Comparison of ENCODE assay signal across 8 mouse cellular contexts in the genomic region with DNA sequence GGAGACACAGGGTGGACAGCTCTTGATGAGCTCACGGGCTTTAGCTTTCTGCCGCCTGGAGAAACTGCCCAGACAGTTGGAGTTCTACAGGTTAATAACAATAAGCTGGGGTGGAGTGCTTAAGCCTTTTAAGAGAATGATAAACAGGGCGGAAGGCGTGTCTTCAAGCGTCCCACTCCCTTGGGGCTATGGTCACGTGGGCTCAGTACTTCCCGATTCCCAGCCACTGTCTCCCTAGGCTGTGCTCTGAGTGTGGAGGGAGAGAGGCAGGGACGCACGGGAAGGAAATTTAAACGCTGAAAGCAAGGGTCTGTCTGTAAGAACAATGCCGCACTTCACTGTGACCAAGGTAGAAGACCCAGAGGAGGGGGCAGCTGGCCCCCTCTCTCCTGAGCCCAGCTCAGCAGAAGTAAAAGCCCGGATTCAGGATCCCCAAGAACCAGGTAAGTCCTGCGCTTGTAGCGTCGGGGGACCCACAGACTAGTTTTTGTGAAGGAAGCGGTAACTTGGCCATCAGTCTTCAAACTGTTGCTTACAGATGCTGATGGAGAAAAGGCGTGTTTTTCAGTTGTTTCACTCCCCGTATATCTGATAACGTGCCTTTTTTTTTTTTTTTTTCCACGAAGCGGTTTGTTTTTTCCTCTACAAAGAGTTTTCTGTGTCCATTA. TPM values are rescaled to one million over a fixed set of nuclear protein-coding genes. Genes with fewer than 3 reads are reported as not detected.
DNase-seq lines count a peak whose midpoint lies in the region; ATAC-seq and TF ChIP-seq lines count a peak whose summit lies in the region.

No protein-coding gene starts in this region.

- ATAC-seq in intestine, postnatal 0 days: peak; percentile 83
- ATAC-seq in neural tube, embryonic 15.5 days (ENCODE audit: low FRiP score): peak; percentile 83

- H3K4me1 ChIP-seq in cortical plate, adult 2 months (ENCODE audit: control insufficient read depth, insufficient read depth, low read length): no peaks in the 10 kb centered on the region; the same call in 1 of the 2 replicates
- no peaks in the 10 kb centered on the region for H3K4me1 ChIP-seq in intestine, postnatal 0 days (replicated peaks; ENCODE audit: control insufficient read depth, insufficient read depth, low read length)
- H3K4me1 ChIP-seq in lung, adult 2 months (ENCODE audit: control insufficient read depth, insufficient read depth, low read length): no peaks in the 10 kb centered on the region; the same call in 1 of the 2 replicates
- H3K4me1 ChIP-seq in neural tube, embryonic 15.5 days: peaks cover 13% of the 10 kb centered on the region

- no peaks in the 10 kb centered on the region for H3K27me3 ChIP-seq in intestine, postnatal 0 days (replicated peaks; ENCODE audit: control insufficient read depth, insufficient read depth, low read length)
- H3K27me3 ChIP-seq in neural tube, embryonic 15.5 days (replicated peaks): no peaks in the 10 kb centered on the region

- TF ChIP-seq CTCF in cortical plate, adult 2 months (IDR thresholded peaks at IDR 0.05; ENCODE audit: extremely low read depth, insufficient read depth, low read length): no peak
- no peak for TF ChIP-seq CTCF in intestine, postnatal 0 days (IDR thresholded peaks at IDR 0.05; ENCODE audit: low read depth)
- no peak for TF ChIP-seq CTCF in lung, adult 2 months (IDR thresholded peaks at IDR 0.05; ENCODE audit: insufficient read depth, low read length)

- peak; percentile 35 to 46 for DNase-seq in cerebellum, postnatal 10 days
- no peak for DNase-seq in cerebellum, postnatal 4 days (ENCODE audit: low spot score in 2 of 2)
- DNase-seq in heart, adult 11 months: peak; percentile 98
- peak; percentile 68 for DNase-seq in lung, adult 2 months
- no peak for DNase-seq in frontal cortex, postnatal 25 days (ENCODE audit: low spot score in 2 of 2)

- peak overlapping the region; percentile 38 for H3K4me3 ChIP-seq in cortical plate, adult 2 months (ENCODE audit: insufficient read depth, low read length)
- peak overlapping the region; percentile 63 for H3K4me3 ChIP-seq in intestine, postnatal 0 days (ENCODE audit: low read depth, low read length)
- H3K4me3 ChIP-seq in lung, adult 2 months (replicated peaks; ENCODE audit: extremely low read depth, low read depth, low read length): peak overlapping the region; percentile 72
- H3K4me3 ChIP-seq in neural tube, embryonic 15.5 days (replicated peaks): peak overlapping the region; percentile 41

- TF ChIP-seq POLR2A in cortical plate, adult 2 months (IDR thresholded peaks at IDR 0.05; ENCODE audit: extremely low read depth, insufficient read depth, low read length): no peak
- TF ChIP-seq POLR2A in lung, adult 2 months (IDR thresholded peaks at IDR 0.05; ENCODE audit: borderline replicate concordance, extremely low read depth, low read depth, low read length): peak; percentile 73; the same call in 1 of the 2 replicates

- H3K27ac ChIP-seq in cortical plate, adult 2 months (ENCODE audit: insufficient read depth, low read length): no peak overlapping the region
- H3K27ac ChIP-seq in intestine, postnatal 0 days (ENCODE audit: low read depth, low read length): peak overlapping the region; percentile 74
- no peak overlapping the region for H3K27ac ChIP-seq in neural tube, embryonic 15.5 days (replicated peaks)

- peak overlapping the region; percentile 65 for H3K9ac ChIP-seq in intestine, postnatal 0 days (ENCODE audit: low read depth, low read length)
- H3K9ac ChIP-seq in neural tube, embryonic 15.5 days (replicated peaks): peak overlapping the region; percentile 39; the same call in 1 of the 2 replicates

- no peaks in the 10 kb centered on the region for H3K9me3 ChIP-seq in intestine, postnatal 0 days (ENCODE audit: control insufficient read depth)
- no peaks in the 10 kb centered on the region for H3K9me3 ChIP-seq in neural tube, embryonic 15.5 days (replicated peaks)

- H3K4me2 ChIP-seq in intestine, postnatal 0 days (replicated peaks; ENCODE audit: low read depth): peak overlapping the region; percentile 82
- H3K4me2 ChIP-seq in neural tube, embryonic 15.5 days: peak overlapping the region; percentile 79

- no peaks in the 10 kb centered on the region for H3K36me3 ChIP-seq in intestine, postnatal 0 days (ENCODE audit: control insufficient read depth, insufficient read depth)
- no peaks in the 10 kb centered on the region for H3K36me3 ChIP-seq in neural tube, embryonic 15.5 days

- WGBS in intestine, postnatal 0 days: 2% methylated on average over 21 of the region's 21 CpGs
- WGBS in lung, adult 2 months: 7% methylated on average over 21 of the region's 21 CpGs
- 3% methylated on average over 21 of the region's 21 CpGs for WGBS in neural tube, embryonic 15.5 days

RNA-seq across cellular contexts. Expression of a gene that starts 18.4 kb away (rescaled TPM):
- polyA plus RNA-seq in cortical plate, adult 2 months (2012; rRNA removed): 0.13 and 0.15 TPM in 2 replicates
- not detected in 2 replicates for polyA plus RNA-seq in intestine, postnatal 0 days (2015; fragmentation: Nextera tagmentation; extraction: Ambion mirVana)
- polyA plus RNA-seq in lung, adult 2 months (2012; rRNA removed): not detected in 2 replicates
- polyA plus RNA-seq in neural tube, embryonic 15.5 days (2015; fragmentation: Nextera tagmentation; extraction: Ambion mirVana): not detected in 2 replicates

RNA-seq across cellular contexts. Expression of a gene that starts 18.9 kb away (rescaled TPM):
- 109 and 113 TPM in 2 replicates for polyA plus RNA-seq in cortical plate, adult 2 months (2012; rRNA removed)
- polyA plus RNA-seq in intestine, postnatal 0 days (2015; fragmentation: Nextera tagmentation; extraction: Ambion mirVana): 6.9 and 8.0 TPM in 2 replicates
- polyA plus RNA-seq in lung, adult 2 months (2012; rRNA removed): 34.7 and 49.1 TPM in 2 replicates
- polyA plus RNA-seq in neural tube, embryonic 15.5 days (2015; fragmentation: Nextera tagmentation; extraction: Ambion mirVana): 15.1 and 15.2 TPM in 2 replicates

RNA-seq across cellular contexts. Expression of a gene that starts 22.8 kb away (rescaled TPM):
- 92.6 and 101 TPM in 2 replicates for polyA plus RNA-seq in cortical plate, adult 2 months (2012; rRNA removed)
- polyA plus RNA-seq in intestine, postnatal 0 days (2015; fragmentation: Nextera tagmentation; extraction: Ambion mirVana): 114 and 120 TPM in 2 replicates
- 40.3 and 50.4 TPM in 2 replicates for polyA plus RNA-seq in lung, adult 2 months (2012; rRNA removed)
- polyA plus RNA-seq in neural tube, embryonic 15.5 days (2015; fragmentation: Nextera tagmentation; extraction: Ambion mirVana): 205 and 216 TPM in 2 replicates

RNA-seq across cellular contexts. Expression of a gene that starts 25.4 kb away (rescaled TPM):
- polyA plus RNA-seq in cortical plate, adult 2 months (2012; rRNA removed): 0.08 and 0.10 TPM in 2 replicates
- polyA plus RNA-seq in intestine, postnatal 0 days (2015; fragmentation: Nextera tagmentation; extraction: Ambion mirVana): 0.03 TPM in 1 of 2 replicates, not detected in the other
- not detected in 2 replicates for polyA plus RNA-seq in lung, adult 2 months (2012; rRNA removed)
- not detected in 2 replicates for polyA plus RNA-seq in neural tube, embryonic 15.5 days (2015; fragmentation: Nextera tagmentation; extraction: Ambion mirVana)

RNA-seq across cellular contexts. Expression of a gene that starts 45.2 kb away (rescaled TPM):
- polyA plus RNA-seq in cortical plate, adult 2 months (2012; rRNA removed): 332 and 337 TPM in 2 replicates
- polyA plus RNA-seq in intestine, postnatal 0 days (2015; fragmentation: Nextera tagmentation; extraction: Ambion mirVana): 8.4 TPM in 2 replicates
- polyA plus RNA-seq in lung, adult 2 months (2012; rRNA removed): 48.6 and 50.9 TPM in 2 replicates
- polyA plus RNA-seq in neural tube, embryonic 15.5 days (2015; fragmentation: Nextera tagmentation; extraction: Ambion mirVana): 26.7 and 27.8 TPM in 2 replicates

Comparison
In these comparisons a context has a peak if more than half of its experiments do, and no peak if none do; other contexts are left out.
1. DNase-seq: peak in cerebellum, postnatal 10 days (2 of 2), heart, adult 11 months (single experiment) and lung, adult 2 months (single experiment); none in cerebellum, postnatal 4 days (0 of 2) and frontal cortex, postnatal 25 days (0 of 2).
2. Peak in every context shown above with its lines, with median percentiles within 50 percentile points of each other: H3K4me3 ChIP-seq.